Mouse (Mus musculus) myocyte (in vitro differentiated cells): ENCODE results near the gene Gcgr.

Experiments
- MAX ChIP-seq: IDR thresholded peaks from one replicate; pipeline ENCODE4 v1.6.1; 2011; ENCODE audit warnings: low read depth, mild to moderate bottlenecking, control low read depth
- POLR2A ChIP-seq: IDR thresholded peaks from one replicate; pipeline ENCODE4 v1.6.1; 2011; ENCODE audit warnings: low read depth, mild to moderate bottlenecking, control low read depth, moderate library complexity; ENCODE audit not compliant: insufficient read length
- REST ChIP-seq: IDR thresholded peaks from one replicate; pipeline ENCODE4 v1.6.1; 2011; ENCODE audit warnings: mild to moderate bottlenecking, control low read depth, moderate library complexity; ENCODE audit not compliant: insufficient read depth, insufficient read length
- TCF12 ChIP-seq: IDR thresholded peaks from one replicate; pipeline ENCODE4 v1.6.1; 2011; ENCODE audit warnings: mild to moderate bottlenecking, control low read depth; ENCODE audit not compliant: poor library complexity, insufficient read depth, severe bottlenecking
- TCF3 ChIP-seq: IDR thresholded peaks from one replicate; pipeline ENCODE4 v1.6.1; 2011; ENCODE audit warnings: low read depth, control low read depth; ENCODE audit not compliant: insufficient read length

- TF ChIP-seq REST (no peak), POLR2A (no peak), MAX (no peak), TCF12 (no peak), TCF3 (no peak)
These were observed 15.5 kb downstream of the Gcgr start for GRCm38 (mm10) chr11:120545964-120546363.
